Mouse (Mus musculus) MEL (cell line): ENCODE data around the gene B9d1. TPM values are rescaled to one million over a fixed set of nuclear protein-coding genes. Genes with fewer than 3 reads are reported as not detected.

Experiments used
- DNase-seq: peaks from one replicate; pipeline ENCODE4 v3.0.0; 2011; ENCODE audit warnings: low read depth, low spot score
- H3K27ac ChIP-seq: 2 replicates; pipeline ENCODE4 v1.5.1; 2012; ENCODE audit warnings: low read depth, mild to moderate bottlenecking, control low read depth, low read length, moderate library complexity; ENCODE audit not compliant: control insufficient read depth
- H3K27me3 ChIP-seq, 2 experiments: fragments of 150-350 bp in 1 of 2; sonication (generic) in 1 of 2; 2 replicates each; pipeline ENCODE4 v1.6.1; 2012; ENCODE audit warnings: low read length in 2 of 2, mild to moderate bottlenecking in 2 of 2, improper control_type of control experiment in 1 of 2, moderate library complexity in 1 of 2; ENCODE audit not compliant: insufficient read depth in 2 of 2, control insufficient read depth in 1 of 2
- H3K36me3 ChIP-seq, 2 experiments: 2 replicates each; pipeline ENCODE4 v1.6.1; 2012 to 2014; ENCODE audit warnings: low read length in 2 of 2, improper control_type of control experiment in 1 of 2, inconsistent platforms in 1 of 2, mild to moderate bottlenecking in 1 of 2; ENCODE audit not compliant: insufficient read depth in 2 of 2, control insufficient read depth in 1 of 2
- H3K4me1 ChIP-seq, 2 experiments: fragments of 150-350 bp in 1 of 2; sonication (generic) in 1 of 2; 2 replicates each; pipeline ENCODE4 v1.6.1; 2012; ENCODE audit warnings: low read length in 2 of 2, improper control_type of control experiment in 1 of 2, mild to moderate bottlenecking in 1 of 2; ENCODE audit not compliant: insufficient read depth in 2 of 2, control insufficient read depth in 1 of 2
- H3K4me3 ChIP-seq, 2 experiments: fragments of 150-350 bp in 1 of 2; sonication (generic) in 1 of 2; 2 replicates each; pipeline ENCODE4 v1.5.1; 2012; ENCODE audit warnings: low read depth in 2 of 2, low read length in 2 of 2, mild to moderate bottlenecking in 2 of 2, moderate library complexity in 2 of 2, control low read depth in 1 of 2, improper control_type of control experiment in 1 of 2; ENCODE audit not compliant: control insufficient read depth in 1 of 2, insufficient read depth in 1 of 2
- H3K79me2 ChIP-seq: 2 replicates; pipeline ENCODE4 v1.6.1; 2012; ENCODE audit warnings: mild to moderate bottlenecking, low read length, moderate library complexity; ENCODE audit not compliant: control insufficient read depth, poor library complexity, insufficient read depth
- H3K9ac ChIP-seq: 2 replicates; pipeline ENCODE4 v1.6.1; 2012; ENCODE audit warnings: low read depth, mild to moderate bottlenecking, control low read depth, low read length, moderate library complexity; ENCODE audit not compliant: control insufficient read depth, poor library complexity, severe bottlenecking
- H3K9me3 ChIP-seq: fragments of 150-350 bp; sonication (generic); replicated peaks from 2 replicates; pipeline ENCODE4 v1.6.1; 2012; ENCODE audit warnings: mild to moderate bottlenecking, low read length, improper control_type of control experiment, moderate library complexity; ENCODE audit not compliant: insufficient read depth
- BHLHE40 ChIP-seq: IDR thresholded peaks from 2 replicates; pipeline ENCODE4 v1.6.1; 2012; ENCODE audit warnings: low read depth, mild to moderate bottlenecking, inconsistent platforms, low read length, improper control_type of control experiment, borderline replicate concordance
- CHD1 ChIP-seq: IDR thresholded peaks from 2 replicates; pipeline ENCODE4 v1.6.1; 2012; ENCODE audit warnings: low read depth, mild to moderate bottlenecking, inconsistent platforms, low read length, improper control_type of control experiment
- ETS1 ChIP-seq: IDR thresholded peaks from 2 replicates; pipeline ENCODE4 v1.6.1; 2012; ENCODE audit warnings: low read depth, mild to moderate bottlenecking, inconsistent platforms, low read length, improper control_type of control experiment, moderate library complexity
- GABPA ChIP-seq: IDR thresholded peaks from 2 replicates; pipeline ENCODE4 v1.6.1; 2012; ENCODE audit warnings: low read depth, mild to moderate bottlenecking, inconsistent platforms, low read length, improper control_type of control experiment, moderate library complexity
- HCFC1 ChIP-seq: IDR thresholded peaks from 2 replicates; pipeline ENCODE4 v1.6.1; 2012; ENCODE audit warnings: low read depth, mild to moderate bottlenecking, inconsistent platforms, low read length, improper control_type of control experiment, moderate library complexity
- JUND ChIP-seq: IDR thresholded peaks from 2 replicates; pipeline ENCODE4 v1.6.1; 2011; ENCODE audit warnings: low read depth, mild to moderate bottlenecking, improper control_type of control experiment, low read length
- MAZ ChIP-seq: IDR thresholded peaks from 2 replicates; pipeline ENCODE4 v1.6.1; 2012; ENCODE audit warnings: low read depth, mild to moderate bottlenecking, inconsistent platforms, low read length, improper control_type of control experiment
- MYB ChIP-seq: IDR thresholded peaks from 2 replicates; pipeline ENCODE4 v1.6.1; 2011; ENCODE audit warnings: mild to moderate bottlenecking, low read depth, low read length, improper control_type of control experiment
- NELFE ChIP-seq: IDR thresholded peaks from 2 replicates; pipeline ENCODE4 v1.6.1; 2011; ENCODE audit warnings: low read depth, low read length, improper control_type of control experiment
- POLR2A ChIP-seq, 2 experiments: IDR thresholded peaks; 2 replicates each; pipeline ENCODE4 v1.6.1; 2011 to 2012; ENCODE audit warnings: low read length in 2 of 2, mild to moderate bottlenecking in 2 of 2, control low read depth in 1 of 2, improper control_type of control experiment in 1 of 2, low read depth in 1 of 2, moderate library complexity in 1 of 2; ENCODE audit not compliant: control insufficient read depth in 1 of 2, insufficient read depth in 1 of 2, poor library complexity in 1 of 2
- POLR2AphosphoS2 ChIP-seq: IDR thresholded peaks from 2 replicates; pipeline ENCODE4 v1.6.1; 2011; ENCODE audit warnings: low read length, improper control_type of control experiment
- RCOR1 ChIP-seq: IDR thresholded peaks from 2 replicates; pipeline ENCODE4 v1.6.1; 2012; ENCODE audit warnings: low read depth, mild to moderate bottlenecking, inconsistent platforms, low read length, improper control_type of control experiment
- SIN3A ChIP-seq: IDR thresholded peaks from 2 replicates; pipeline ENCODE4 v1.6.1; 2012; ENCODE audit warnings: low read length, improper control_type of control experiment, inconsistent platforms
- TBP ChIP-seq: IDR thresholded peaks from 2 replicates; pipeline ENCODE4 v1.8.0; 2011; ENCODE audit warnings: low read depth, low read length, improper control_type of control experiment
- USF1 ChIP-seq: IDR thresholded peaks from 2 replicates; pipeline ENCODE4 v1.6.1; 2014; ENCODE audit warnings: low read depth, mild to moderate bottlenecking, inconsistent platforms, low read length, improper control_type of control experiment, moderate library complexity
- ZNF384 ChIP-seq: IDR thresholded peaks from 2 replicates; pipeline ENCODE4 v1.6.1; 2012; ENCODE audit warnings: low read depth, mild to moderate bottlenecking, inconsistent platforms, low read length, improper control_type of control experiment
- polyA plus RNA-seq, 2 experiments: library from polyadenylated mRNA; stranded (reverse) in 1 of 2; unstranded in 1 of 2; fragments of >175 nt in 1 of 2; fragments of >200 nt in 1 of 2; gene quantifications; 2 replicates each; pipeline versions ENCODE4 v1.2.1 to v1.2.4; 2012; ENCODE audit warnings: low replicate concordance in 2 of 2, low read depth in 1 of 2; ENCODE audit not compliant: insufficient read length in 2 of 2, insufficient read depth in 1 of 2, missing spikeins in 1 of 2
- total RNA-seq: library from RNA; depleted of rRNA; stranded (reverse); fragments of 300-350 nt; gene quantifications from 2 replicates; pipeline ENCODE4 v1.2.3, GENCODE M21; 2012

Gene B9d1
- total and polyA plus RNA-seq, 3 experiments: 22.5 to 27.2 TPM; not detected in 1

GRCm38 (mm10) chr11:61485541-61486457, 19.1 kb upstream of the B9d1 start:
- no peak for DNase-seq
- no peak overlapping the region for H3K9ac ChIP-seq
- H3K27ac ChIP-seq: no peak overlapping the region

GRCm38 (mm10) chr11:61486458-61487219, 18.3 kb upstream of the B9d1 start:
- H3K4me3 ChIP-seq: no peak overlapping the region
- DNase-seq: no peak
- no peak overlapping the region for H3K9ac ChIP-seq
- no peak overlapping the region for H3K27ac ChIP-seq
- TF ChIP-seq MYB (no peak), USF1 (no peak), SIN3A (no peak), CHD1 (no peak), MAZ (no peak), TBP (no peak)
- no peaks in the 10 kb centered on the region; a peak in 1 of 4 replicates for H3K27me3 ChIP-seq
- no peaks in the 10 kb centered on the region for H3K79me2 ChIP-seq
- no peaks in the 10 kb centered on the region for H3K36me3 ChIP-seq
- H3K4me1 ChIP-seq: 0 out of 4 replicates have a peak, but pooled peaks cover 0 to 3% of the 10 kb centered on the region in 2 experiments
- no peaks in the 10 kb centered on the region for H3K9me3 ChIP-seq

More at GRCm38 (mm10) chr11:61485541-61486457, 19.1 kb upstream of the B9d1 start:
- Histone ChIP-seq H3K36me3 (no peaks in the 10 kb centered on the region), H3K79me2 (no peaks in the 10 kb centered on the region), H3K9me3 (no peaks in the 10 kb centered on the region)
- TF ChIP-seq CHD1: no peak
- no peak for TF ChIP-seq ETS1
- TF ChIP-seq ZNF384: no peak
- TF ChIP-seq RCOR1: no peak
- no peak for TF ChIP-seq HCFC1
- TF ChIP-seq GABPA: no peak
- TF ChIP-seq POLR2A (IDR thresholded peaks at IDR 0.05; ENCODE audit: control insufficient read depth in 1 of 2, insufficient read depth in 1 of 2, low read depth in 1 of 2, low read length in 2 of 2, poor library complexity in 1 of 2): no peak
- TF ChIP-seq POLR2AphosphoS2: no peak
- TF ChIP-seq BHLHE40: no peak
- TF ChIP-seq NELFE: no peak
- TF ChIP-seq JUND: no peak
- TF ChIP-seq, all 39 proteins: peak for 0
- no peak overlapping the region for H3K4me3 ChIP-seq
- no peaks in the 10 kb centered on the region; a peak in 1 of 4 replicates for H3K27me3 ChIP-seq
- 0 out of 4 replicates have a peak, but pooled peaks cover 0 to 5% of the 10 kb centered on the region in 2 experiments for H3K4me1 ChIP-seq
